26 mouse cellular contexts compared by ENCODE assay signal in the genomic region with DNA sequence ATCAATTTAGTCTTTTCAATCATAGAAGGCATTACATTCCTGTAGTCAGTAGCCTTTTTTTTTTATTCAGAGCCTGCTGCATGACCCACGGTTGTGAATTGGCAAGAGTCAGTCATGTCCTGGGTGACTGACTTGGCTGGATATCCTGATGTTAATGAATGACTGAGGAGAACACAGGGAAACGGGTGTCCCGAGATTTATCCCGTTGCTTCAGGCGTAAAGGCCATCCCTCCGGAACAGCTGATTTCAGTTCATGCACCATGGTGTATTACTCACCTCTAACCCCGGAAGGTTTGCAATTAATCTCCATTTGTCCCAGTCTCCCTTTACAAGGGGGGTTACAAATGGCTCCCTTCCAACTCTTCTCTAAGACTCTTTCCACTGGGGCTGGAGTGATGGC. TPM values are rescaled to one million over a fixed set of nuclear protein-coding genes. Genes with fewer than 3 reads are reported as not detected.
DNase-seq lines count a peak whose midpoint lies in the region; ATAC-seq and TF ChIP-seq lines count a peak whose summit lies in the region.
"Had no signal": no experiment of that assay in that cellular context is flagged by ENCODE, and none has a peak within 500 bp of the region (broad histone marks: within the 10 kb centered on the region; RNA-seq: fewer than 3 reads in every experiment).

No protein-coding gene starts in this region.

- H3K36me3 ChIP-seq in midbrain, embryonic 14.5 days (ENCODE audit: control insufficient read depth, insufficient read depth, low read length) = no peaks in the 10 kb centered on the region
- H3K36me3 ChIP-seq in midbrain, embryonic 10.5 days = no peaks in the 10 kb centered on the region
- H3K36me3 ChIP-seq in kidney, adult 2 months (ENCODE audit: control insufficient read depth, insufficient read depth, low read length) = no peaks in the 10 kb centered on the region
- H3K36me3 ChIP-seq in kidney, postnatal 0 days (ENCODE audit: insufficient read depth, low read length) = no peaks in the 10 kb centered on the region
- H3K36me3 ChIP-seq in forebrain, embryonic 16.5 days (ENCODE audit: control insufficient read depth, insufficient read depth) = no peaks in the 10 kb centered on the region
- H3K36me3 ChIP-seq: embryonic facial prominence, embryonic 12.5 days; forebrain, embryonic 10.5 days; hindbrain, embryonic 13.5 days; liver, embryonic 15.5 days; lung, embryonic 15.5 days; midbrain, embryonic 12.5 days; neural tube, embryonic 13.5 days had no signal

- no peaks in the 10 kb centered on the region for H3K9me3 ChIP-seq in midbrain, embryonic 14.5 days (ENCODE audit: control insufficient read depth, low read length)
- H3K9me3 ChIP-seq in midbrain, embryonic 10.5 days (replicated peaks) = no peaks in the 10 kb centered on the region
- no peaks in the 10 kb centered on the region for H3K9me3 ChIP-seq in kidney, postnatal 0 days (replicated peaks; ENCODE audit: low read length)
- no peaks in the 10 kb centered on the region for H3K9me3 ChIP-seq in forebrain, embryonic 16.5 days (ENCODE audit: control insufficient read depth, low read length)
- H3K9me3 ChIP-seq: embryonic facial prominence, embryonic 12.5 days; forebrain, embryonic 10.5 days; hindbrain, embryonic 13.5 days; liver, embryonic 15.5 days; lung, embryonic 15.5 days; midbrain, embryonic 12.5 days; neural tube, embryonic 13.5 days had no signal

- no peak overlapping the region for H3K9ac ChIP-seq in midbrain, embryonic 14.5 days (replicated peaks; ENCODE audit: low read length)
- no peak overlapping the region for H3K9ac ChIP-seq in kidney, postnatal 0 days (ENCODE audit: low read depth, low read length)
- no peak overlapping the region for H3K9ac ChIP-seq in forebrain, embryonic 16.5 days (replicated peaks; ENCODE audit: low read depth, low read length)
- H3K9ac ChIP-seq: embryonic facial prominence, embryonic 12.5 days; forebrain, postnatal 0 days; hindbrain, embryonic 13.5 days; liver, embryonic 15.5 days; lung, embryonic 15.5 days; midbrain, embryonic 12.5 days; neural tube, embryonic 13.5 days had no signal

- ATAC-seq in midbrain, embryonic 14.5 days (ENCODE audit: low FRiP score, low TSS enrichment) = no peak
- peak; percentile 68 for ATAC-seq in kidney, postnatal 0 days (replicated peaks; ENCODE audit: low FRiP score, low read depth)
- ATAC-seq in forebrain, embryonic 16.5 days = no peak
- ATAC-seq: forebrain, postnatal 0 days; intestine, postnatal 0 days had no signal

- TF ChIP-seq POLR2A in kidney, adult 2 months (IDR thresholded peaks at IDR 0.05; ENCODE audit: low read depth, low read length) = no peak

- TF ChIP-seq CTCF in kidney, adult 2 months (conservative IDR thresholded peaks at IDR 0.05; ENCODE audit: insufficient read depth, insufficient read length, low read depth, low read length) = no peak
- TF ChIP-seq CTCF in kidney, postnatal 0 days (IDR thresholded peaks at IDR 0.05; ENCODE audit: low read depth) = no peak

- no peak overlapping the region for H3K27ac ChIP-seq in midbrain, embryonic 14.5 days (replicated peaks; ENCODE audit: low read depth, low read length)
- H3K27ac ChIP-seq in midbrain, embryonic 10.5 days (replicated peaks) = no peak overlapping the region
- peak overlapping the region; percentile 68 for H3K27ac ChIP-seq in kidney, adult 2 months (ENCODE audit: insufficient read depth, low read depth, low read length)
- H3K27ac ChIP-seq in kidney, postnatal 0 days = peak overlapping the region; percentile 13; the same call in 1 of the 2 replicates
- H3K27ac ChIP-seq in forebrain, embryonic 16.5 days (ENCODE audit: low read length) = no peak overlapping the region
- H3K27ac ChIP-seq: embryonic facial prominence, embryonic 12.5 days; forebrain, embryonic 10.5 days; hindbrain, embryonic 13.5 days; liver, embryonic 15.5 days; lung, embryonic 15.5 days; midbrain, embryonic 12.5 days; neural tube, embryonic 13.5 days had no signal

- intact Hi-C loops in left cerebral cortex, postnatal 36 days (cut with DNase I) = no loop called here

- WGBS in midbrain, embryonic 14.5 days = 59% methylated on average over 7 of the region's 7 CpGs
- WGBS in midbrain, embryonic 10.5 days = 87% methylated on average over 7 of the region's 7 CpGs
- WGBS in kidney, adult 2 months = 20% methylated on average over 7 of the region's 7 CpGs
- WGBS in kidney, postnatal 0 days = 31% methylated on average over 7 of the region's 7 CpGs
- 75% methylated on average over 7 of the region's 7 CpGs for WGBS in forebrain, embryonic 16.5 days

- H3K4me3 ChIP-seq in midbrain, embryonic 14.5 days (replicated peaks; ENCODE audit: low read depth, low read length) = no peak overlapping the region
- no peak overlapping the region for H3K4me3 ChIP-seq in midbrain, embryonic 10.5 days
- H3K4me3 ChIP-seq in kidney, adult 2 months (ENCODE audit: insufficient read depth, low read depth, low read length) = no peak overlapping the region
- H3K4me3 ChIP-seq in kidney, postnatal 0 days (replicated peaks; ENCODE audit: low read depth, low read length) = no peak overlapping the region
- H3K4me3 ChIP-seq in forebrain, embryonic 16.5 days (replicated peaks; ENCODE audit: low read length) = no peak overlapping the region
- H3K4me3 ChIP-seq: embryonic facial prominence, embryonic 12.5 days; forebrain, embryonic 10.5 days; hindbrain, embryonic 13.5 days; liver, embryonic 15.5 days; lung, embryonic 15.5 days; midbrain, embryonic 12.5 days; neural tube, embryonic 13.5 days had no signal

- DNase-seq in midbrain, embryonic 14.5 days = peak; percentile 3
- DNase-seq in midbrain, embryonic 10.5 days (ENCODE audit: low spot score) = no peak
- peak; percentile 94 for DNase-seq in kidney, adult 2 months
- DNase-seq in kidney, postnatal 0 days (ENCODE audit: low spot score) = peak; percentile 58
- peak; percentile 35 to 57 for DNase-seq in kidney, postnatal 4 days
- DNase-seq in left cerebral cortex, postnatal 36 days (ENCODE audit: low spot score in 2 of 2) = no peak
- DNase-seq in T-cell, adult 2 months (ENCODE audit: low spot score) = no peak
- DNase-seq: adrenal gland, postnatal 25 days; B cell, adult 2 months; cerebellum, adult 11-12 months; cerebellum, adult 9-11 months; embryo, embryonic 11 days; forebrain, postnatal 0 days; gastrocnemius, postnatal 10 days; left cerebral cortex, postnatal 4 days; lung, postnatal 36 days; right cerebral cortex, postnatal 14 days had no signal

- H3K4me1 ChIP-seq in midbrain, embryonic 14.5 days (ENCODE audit: control insufficient read depth, insufficient read depth, low read length) = 0 out of 2 replicates have a peak, but pooled peaks cover 4% of the 10 kb centered on the region
- H3K4me1 ChIP-seq in midbrain, embryonic 10.5 days = peaks cover 7% of the 10 kb centered on the region
- peaks cover 8% of the 10 kb centered on the region; the same call in 1 of the 2 replicates for H3K4me1 ChIP-seq in kidney, adult 2 months (ENCODE audit: control insufficient read depth, insufficient read depth, low read length)
- 0 out of 2 replicates have a peak, but pooled peaks cover 5% of the 10 kb centered on the region for H3K4me1 ChIP-seq in kidney, postnatal 0 days (replicated peaks; ENCODE audit: insufficient read depth, low read length)
- H3K4me1 ChIP-seq in forebrain, embryonic 16.5 days (replicated peaks; ENCODE audit: control insufficient read depth, insufficient read depth, low read length) = peaks cover 9% of the 10 kb centered on the region
- H3K4me1 ChIP-seq: forebrain, embryonic 10.5 days; liver, embryonic 15.5 days; lung, embryonic 15.5 days had no signal

- H3K4me2 ChIP-seq in midbrain, embryonic 14.5 days (ENCODE audit: low read length) = no peak overlapping the region
- H3K4me2 ChIP-seq in kidney, postnatal 0 days (ENCODE audit: low read length) = no peak overlapping the region
- no peak overlapping the region for H3K4me2 ChIP-seq in forebrain, embryonic 16.5 days (ENCODE audit: low read length)
- H3K4me2 ChIP-seq: embryonic facial prominence, embryonic 12.5 days; hindbrain, embryonic 13.5 days; liver, embryonic 15.5 days; lung, embryonic 15.5 days; midbrain, embryonic 12.5 days; neural tube, embryonic 13.5 days had no signal

- no peaks in the 10 kb centered on the region for H3K27me3 ChIP-seq in midbrain, embryonic 14.5 days (ENCODE audit: control insufficient read depth, insufficient read depth, low read length)
- H3K27me3 ChIP-seq in midbrain, embryonic 10.5 days (ENCODE audit: low read depth, poor library complexity, severe bottlenecking) = no peaks in the 10 kb centered on the region
- no peaks in the 10 kb centered on the region for H3K27me3 ChIP-seq in kidney, adult 2 months (replicated peaks; ENCODE audit: control insufficient read depth, insufficient read depth, low read length)
- no peaks in the 10 kb centered on the region for H3K27me3 ChIP-seq in kidney, postnatal 0 days (ENCODE audit: insufficient read depth, low read length)
- no peaks in the 10 kb centered on the region for H3K27me3 ChIP-seq in forebrain, embryonic 16.5 days (replicated peaks; ENCODE audit: control insufficient read depth, insufficient read depth, low read length)
- H3K27me3 ChIP-seq: embryonic facial prominence, embryonic 12.5 days; hindbrain, embryonic 13.5 days; liver, embryonic 15.5 days; lung, embryonic 15.5 days; midbrain, embryonic 12.5 days; neural tube, embryonic 13.5 days had no signal

RNA-seq across cellular contexts. Expression of gene Dhx8, which starts 18.7 kb away (rescaled TPM):
- 29.2 and 35.4 TPM in 2 replicates for polyA plus RNA-seq in midbrain, embryonic 14.5 days (2014; fragmentation: Nextera tagmentation; extraction: Ambion mirVana)
- polyA plus RNA-seq in midbrain, embryonic 10.5 days (2016; fragmentation: Nextera tagmentation; extraction: Ambion mirVana) = 40.0 and 44.0 TPM in 2 replicates
- polyA plus RNA-seq in kidney, adult 2 months (2012; rRNA removed) = 9.8 and 10.6 TPM in 2 replicates
- polyA plus RNA-seq in kidney, postnatal 0 days (2015; fragmentation: Nextera tagmentation; extraction: Ambion mirVana) = 18.3 and 20.4 TPM in 2 replicates
- polyA plus RNA-seq in forebrain, embryonic 16.5 days (2015; fragmentation: Nextera tagmentation; extraction: Ambion mirVana) = 39.9 and 41.9 TPM in 2 replicates
- 10 to 100 TPM; 34.1 to 37.4 TPM for total RNA-seq in left cerebral cortex, postnatal 36 days (2021)

RNA-seq across cellular contexts. Expression of gene Arl4d, which starts 48.7 kb away (rescaled TPM):
- 3.9 and 4.5 TPM in 2 replicates for polyA plus RNA-seq in midbrain, embryonic 14.5 days (2014; fragmentation: Nextera tagmentation; extraction: Ambion mirVana)
- 4.3 and 4.4 TPM in 2 replicates for polyA plus RNA-seq in midbrain, embryonic 10.5 days (2016; fragmentation: Nextera tagmentation; extraction: Ambion mirVana)
- 23.1 and 27.2 TPM in 2 replicates for polyA plus RNA-seq in kidney, adult 2 months (2012; rRNA removed)
- polyA plus RNA-seq in kidney, postnatal 0 days (2015; fragmentation: Nextera tagmentation; extraction: Ambion mirVana) = 7.0 and 7.9 TPM in 2 replicates
- 36.5 and 42.2 TPM in 2 replicates for polyA plus RNA-seq in forebrain, embryonic 16.5 days (2015; fragmentation: Nextera tagmentation; extraction: Ambion mirVana)
- total RNA-seq in left cerebral cortex, postnatal 36 days (2021) = 10 to 100 TPM; 18.3 to 38.8 TPM

Comparison
In these comparisons a context has a peak if more than half of its experiments do, and no peak if none do; other contexts are left out.
1. DNase-seq: peak in midbrain, embryonic 14.5 days (single experiment), kidney, adult 2 months (single experiment), kidney, postnatal 0 days (single experiment) and kidney, postnatal 4 days (2 of 2); none in midbrain, embryonic 10.5 days (single experiment), left cerebral cortex, postnatal 36 days (0 of 2) and T-cell, adult 2 months (single experiment).
2. H3K27ac ChIP-seq: peak in kidney, adult 2 months (single experiment) and kidney, postnatal 0 days (single experiment); none in midbrain, embryonic 14.5 days (single experiment), midbrain, embryonic 10.5 days (single experiment) and forebrain, embryonic 16.5 days (single experiment).